In genomic region chr17:75161931-75162330, GRCm38 (mm10) we compare ENCODE assay signal across 16 mouse cellular contexts.
"Had no signal": no experiment of that assay in that cellular context is flagged by ENCODE, and none has a peak within 500 bp of the region (broad histone marks: within the 10 kb centered on the region; RNA-seq: fewer than 3 reads in every experiment).

No protein-coding gene starts in this region.

- H3K4me2 ChIP-seq: limb, embryonic 12.5 days; limb, embryonic 15.5 days; liver, embryonic 11.5 days; lung, embryonic 14.5 days; midbrain, embryonic 12.5 days had no signal

- H3K27me3 ChIP-seq: limb, embryonic 12.5 days; limb, embryonic 15.5 days; midbrain, embryonic 12.5 days had no signal

- H3K4me3 ChIP-seq: limb, embryonic 12.5 days; limb, embryonic 15.5 days; midbrain, embryonic 12.5 days had no signal

- H3K9me3 ChIP-seq: limb, embryonic 12.5 days; limb, embryonic 15.5 days; midbrain, embryonic 12.5 days had no signal

- DNase-seq: kidney, adult 8-10 months; kidney, postnatal 14 days; kidney, postnatal 4 days; liver, postnatal 0 days; lung, embryonic 14.5 days; thymus, adult 2 months; thymus, postnatal 14 days; thymus, postnatal 4 days had no signal

- ATAC-seq: liver, postnatal 0 days; lung, postnatal 0 days; midbrain, embryonic 16.5 days had no signal

- H3K4me1 ChIP-seq: midbrain, embryonic 12.5 days had no signal

- H3K36me3 ChIP-seq: limb, embryonic 15.5 days; midbrain, embryonic 12.5 days had no signal

- H3K27ac ChIP-seq: limb, embryonic 12.5 days; limb, embryonic 15.5 days; liver, embryonic 14.5 days; macrophage; midbrain, embryonic 12.5 days had no signal

- H3K9ac ChIP-seq: limb, embryonic 12.5 days; limb, embryonic 15.5 days; liver, embryonic 14.5 days; liver, postnatal 0 days; lung, embryonic 14.5 days; midbrain, embryonic 12.5 days had no signal
